Mouse (Mus musculus): ENCODE results near the gene Mcu.

DNA sequence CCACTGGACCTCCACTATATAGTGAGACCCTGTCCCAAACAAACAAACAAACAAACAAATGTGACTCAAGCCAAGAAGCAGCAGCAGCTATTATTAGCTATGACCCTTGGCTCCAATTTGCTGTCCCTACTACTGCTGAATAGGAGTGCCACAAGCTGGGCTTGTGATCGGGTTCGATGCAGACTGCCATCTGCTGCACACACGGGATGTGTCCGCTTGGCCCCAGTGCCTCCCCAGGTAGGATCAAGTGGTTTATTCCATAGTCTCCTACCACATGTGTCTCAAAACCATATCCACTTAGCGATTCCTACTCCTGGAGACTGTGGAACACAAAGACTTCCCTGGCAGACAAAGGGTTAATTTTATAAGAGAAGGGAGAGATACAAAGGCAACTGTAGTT is 2.4 kb downstream of the Mcu start:
- no peak for TF ChIP-seq HCFC1 (IDR thresholded peaks at IDR 0.05; ENCODE audit: low read depth, low read length)
- TF ChIP-seq TCF12 (IDR thresholded peaks at IDR 0.05; ENCODE audit: low read depth, low read length): no peak
- no peak for TF ChIP-seq CTCF (conservative IDR thresholded peaks at IDR 0.05 in 1 of 2, IDR thresholded peaks at IDR 0.05 in 1 of 2; ENCODE audit: low read depth in 2 of 2, low read length in 2 of 2)
- no peak for TF ChIP-seq MAZ (IDR thresholded peaks at IDR 0.05; ENCODE audit: low read depth, low read length)
- no peak for TF ChIP-seq POLR2A (IDR thresholded peaks at IDR 0.05; ENCODE audit: low read depth, low read length)
- no peak for TF ChIP-seq MAX (IDR thresholded peaks at IDR 0.05; ENCODE audit: low read length)
- no peak for TF ChIP-seq CHD2 (IDR thresholded peaks at IDR 0.05; ENCODE audit: low read length)
- no peak for TF ChIP-seq USF1 (IDR thresholded peaks at IDR 0.05; ENCODE audit: low read depth, low read length)
- no peak for TF ChIP-seq ZMIZ1 (IDR thresholded peaks at IDR 0.05; ENCODE audit: low read depth, low read length)
- TF ChIP-seq CHD1 (IDR thresholded peaks at IDR 0.05; ENCODE audit: low read depth, low read length): no peak
- TF ChIP-seq E2F4 (IDR thresholded peaks at IDR 0.05; ENCODE audit: insufficient replicate concordance, low read depth, low read length): no peak
- no peak for TF ChIP-seq EP300 (IDR thresholded peaks at IDR 0.05; ENCODE audit: low read length)
- TF ChIP-seq MAFK (IDR thresholded peaks at IDR 0.05; ENCODE audit: insufficient replicate concordance, low read length): no peak
